Mouse (Mus musculus) bone marrow, adult 2 months (tissue): ENCODE data around the gene Cdc40.

Source experiments
- CTCF ChIP-seq: fragments of 200-500 bp; IDR thresholded peaks from 2 replicates; pipeline ENCODE4 v1.5.1; 2011; ENCODE audit warnings: low read length, control low read depth; ENCODE audit not compliant: control insufficient read depth, insufficient read depth
- POLR2A ChIP-seq: fragments of 200-500 bp; IDR thresholded peaks from 2 replicates; pipeline ENCODE4 v1.6.1; 2011; ENCODE audit warnings: low read depth, mild to moderate bottlenecking, control low read depth, low read length, borderline replicate concordance; ENCODE audit not compliant: control insufficient read depth

DNA sequence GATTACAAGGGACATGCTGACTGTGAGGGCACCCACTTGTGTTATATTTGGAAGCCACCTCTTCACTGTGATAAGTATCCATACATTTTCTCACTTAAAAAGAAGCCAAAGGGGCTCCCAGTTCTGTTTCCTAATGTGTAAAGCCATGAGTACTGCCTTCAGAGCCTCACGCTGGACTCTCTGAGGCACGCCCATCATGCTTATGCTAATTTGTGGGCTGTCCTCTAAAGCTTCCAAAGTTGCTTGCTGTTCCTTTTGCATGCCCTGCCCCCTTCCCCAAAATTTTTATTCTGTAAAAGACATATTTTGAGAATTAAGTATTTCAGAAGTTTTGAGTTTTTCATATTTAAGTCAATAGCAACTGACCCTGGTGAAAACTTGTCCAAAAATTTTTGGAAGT is 27.7 kb upstream of the Cdc40 start:
- TF ChIP-seq CTCF (no peak), POLR2A (no peak)
